Mouse (Mus musculus): Measurements from ENCODE around the gene Dcaf5. TPM values are rescaled to one million over a fixed set of nuclear protein-coding genes. Genes with fewer than 3 reads are reported as not detected.

Gene Dcaf5
- total RNA-seq, 2 experiments from 2014 or later: 75.4 to 86.9 TPM

DNA sequence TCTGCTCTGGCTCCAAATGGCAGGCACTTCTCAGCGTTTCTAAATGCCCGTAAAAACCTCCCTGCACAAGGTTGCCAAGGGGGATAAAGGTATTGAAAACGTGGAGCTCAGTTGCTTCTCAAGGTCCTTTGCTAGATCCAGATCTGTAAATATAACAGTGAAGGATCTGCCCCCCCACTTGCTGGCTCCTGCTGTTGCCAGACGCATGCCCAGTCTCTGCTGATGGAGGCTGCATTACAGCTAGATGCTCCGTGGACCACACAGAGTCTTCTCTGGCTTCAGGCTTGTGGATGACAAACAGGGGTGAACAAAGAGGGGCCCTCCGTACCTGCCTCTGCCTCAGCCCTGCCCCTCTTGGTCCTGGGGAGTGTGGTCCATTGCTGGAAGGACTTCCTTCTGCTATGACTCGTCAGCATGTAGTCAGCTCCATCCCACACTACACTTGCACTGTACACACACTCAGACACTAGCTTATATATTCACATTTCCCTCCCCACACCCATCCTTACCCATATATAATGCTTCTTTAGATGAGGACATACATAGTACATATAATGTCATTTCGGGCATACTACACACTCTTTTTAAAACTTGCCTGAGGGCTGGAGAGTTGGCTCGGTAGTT, 135.5 kb downstream of the Dcaf5 start:
- DNase-seq (ENCODE audit: low spot score in 2 of 2): peak in 1 of 2 experiments; percentile 8
- intact Hi-C loops (cut with DNase I): no loop called here

DNA sequence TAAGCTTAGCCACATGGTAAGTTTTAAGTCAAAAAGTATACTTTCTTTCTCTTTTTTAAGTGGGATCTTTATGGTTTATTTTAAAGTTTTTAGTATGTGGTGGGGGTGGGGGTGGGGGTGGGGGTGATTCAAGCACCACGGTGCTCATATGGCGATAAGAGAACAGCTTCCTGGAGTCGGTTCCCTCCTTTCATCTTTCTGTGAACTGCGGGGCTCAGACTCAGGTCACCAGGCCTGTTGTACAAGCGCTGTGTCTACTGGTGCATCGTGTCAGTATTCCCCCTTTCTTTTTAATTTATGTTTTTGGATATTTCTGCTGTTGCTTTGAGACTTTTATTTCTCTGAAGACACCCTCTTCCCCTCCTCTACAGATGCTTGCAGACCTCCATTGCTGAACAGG, 137.7 kb downstream of the Dcaf5 start:
- no peak for DNase-seq (ENCODE audit: low spot score in 2 of 2)

DNA sequence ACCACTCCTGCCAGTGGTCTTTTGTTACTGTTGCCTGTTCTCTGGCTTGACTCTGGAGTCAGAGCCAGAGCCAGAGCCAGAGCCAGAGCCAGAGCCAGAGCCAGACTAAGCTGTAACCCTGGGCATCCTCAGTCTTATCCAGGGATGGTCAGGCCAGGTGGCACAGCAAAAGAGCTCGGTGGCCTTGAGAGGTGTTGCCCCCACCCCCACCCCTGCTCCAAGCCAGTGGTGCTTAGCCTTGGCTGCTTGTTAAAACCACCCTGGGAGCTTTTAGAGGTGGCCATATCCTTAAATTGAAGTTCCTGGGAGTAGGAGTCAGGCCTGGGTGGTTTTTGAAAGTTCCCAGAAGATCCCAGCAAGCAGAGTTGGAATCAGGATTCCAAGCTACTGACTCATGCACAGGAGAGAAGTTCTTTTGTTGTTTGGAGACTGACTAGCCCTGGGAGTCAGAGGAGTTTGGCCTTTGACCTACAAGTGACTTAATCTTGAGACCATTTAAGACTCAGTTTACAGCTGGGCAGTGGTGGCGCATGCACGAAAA, 144.4 kb downstream of the Dcaf5 start:
- intact Hi-C loops (cut with DNase I): no loop called here
- DNase-seq (ENCODE audit: low spot score in 2 of 2): no peak

More for the DNA sequence above, 137.7 kb downstream of the Dcaf5 start:
- intact Hi-C loops (cut with DNase I): no loop called here

DNA sequence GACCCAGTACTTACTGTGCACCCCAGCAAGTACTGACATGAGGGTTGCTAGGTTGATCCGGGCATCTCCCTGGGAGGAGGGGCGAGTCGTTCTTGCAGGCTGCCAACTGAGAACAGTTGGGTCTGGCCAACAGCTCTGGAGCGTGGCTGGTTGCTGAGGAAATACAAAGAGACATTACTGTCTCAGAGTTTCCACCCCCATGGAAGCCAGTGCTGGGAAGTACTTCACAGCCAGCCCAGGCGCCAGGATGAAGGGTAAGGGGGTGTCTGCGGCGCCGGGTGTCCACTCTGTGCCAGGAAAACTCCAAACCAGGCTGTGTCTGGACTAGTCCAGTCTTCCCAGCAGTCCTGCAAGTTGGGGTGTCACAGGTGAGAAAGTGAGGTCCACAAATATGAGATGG, 145.4 kb downstream of the Dcaf5 start:
- peak; percentile 10 to 18 for DNase-seq (ENCODE audit: low spot score in 2 of 2)
- intact Hi-C loops (cut with DNase I): no loop called here

DNA sequence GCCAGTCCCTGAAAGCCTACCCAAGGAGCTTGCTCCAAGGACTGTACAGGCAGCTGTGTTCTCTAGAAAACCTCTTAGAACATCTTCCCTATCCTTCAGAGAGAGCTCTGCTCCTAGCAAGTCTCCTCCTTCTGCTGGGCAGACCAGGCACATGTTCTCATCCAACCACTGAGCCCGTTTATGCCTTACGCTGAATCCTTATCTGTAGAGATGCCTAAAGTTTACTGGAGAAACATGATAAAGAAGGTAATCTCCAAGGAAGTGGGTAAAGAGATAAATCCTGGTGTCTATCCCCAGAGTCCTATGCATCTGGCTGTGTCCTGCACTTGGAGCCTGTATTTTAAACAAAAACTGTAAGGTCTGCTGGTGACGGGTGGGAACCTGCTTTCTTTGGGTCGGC, 145.9 kb downstream of the Dcaf5 start:
- intact Hi-C loops (cut with DNase I): no loop called here
- DNase-seq (ENCODE audit: low spot score in 2 of 2): no peak

DNA sequence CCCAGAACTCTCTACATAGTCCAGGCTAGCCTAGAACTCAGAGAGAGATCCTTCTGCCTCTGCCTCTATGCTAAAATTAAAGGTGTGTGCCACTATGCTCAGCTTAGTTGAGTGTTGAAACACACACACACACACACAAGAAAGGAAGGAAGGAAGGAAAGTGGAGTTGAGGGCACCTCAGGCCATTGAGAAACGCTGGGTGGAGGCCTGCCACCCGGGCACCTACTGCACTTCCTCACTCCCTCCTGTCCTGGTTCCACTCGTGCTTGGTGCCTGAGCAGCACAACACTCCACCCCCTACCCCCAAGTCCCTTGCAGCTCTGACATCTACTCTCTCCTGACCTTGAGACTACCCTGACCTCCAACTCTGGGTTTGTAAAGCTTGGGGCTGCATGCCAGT, 146.7 kb downstream of the Dcaf5 start:
- intact Hi-C loops (cut with DNase I): no loop called here
- DNase-seq (ENCODE audit: low spot score in 2 of 2): no peak

DNA sequence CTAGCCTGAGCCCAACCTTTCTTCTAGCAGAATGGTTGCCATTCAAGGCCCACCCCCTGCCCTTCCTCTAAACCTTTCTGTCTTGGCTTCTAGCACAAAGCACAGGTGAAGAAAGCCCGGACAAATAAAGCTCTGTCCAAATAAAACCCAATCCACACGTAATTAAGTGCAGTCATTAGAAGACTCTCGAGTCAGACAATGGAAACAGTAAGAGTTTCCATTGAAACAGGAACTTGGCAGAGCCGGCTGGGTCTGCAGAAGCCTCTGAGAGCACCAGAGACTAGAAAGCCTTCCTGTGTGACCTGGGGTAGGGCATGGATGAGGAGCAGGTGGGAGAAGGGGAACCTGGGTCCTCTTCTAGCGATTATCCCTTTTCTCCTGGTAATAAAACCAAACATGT, 150.5 kb downstream of the Dcaf5 start:
- DNase-seq (ENCODE audit: low spot score in 2 of 2): no peak
- intact Hi-C loops (cut with DNase I): no loop called here

Small RNA genes lying within 50 kb of the gene (microRNA-seq; reads per million reads assigned to microRNA genes)
- gene Mir1843a: 465 reads per million, percentile 71 among the genes with 10 or more reads in this experiment

Other genes with a start within 250 kb of the Dcaf5 start
- gene Actn1, start 176.2 kb downstream of the Dcaf5 start, total RNA-seq (2021): 100 to 1,000 TPM; 106 to 146 TPM
- gene Exd2, start 26.5 kb upstream of the Dcaf5 start, total RNA-seq (2021): 100 to 1,000 TPM in 1 of 2 experiments, 10 to 100 TPM in 1; 93.9 to 147 TPM
- gene Galnt16, start 81.7 kb upstream of the Dcaf5 start, total RNA-seq (2021): 10 to 100 TPM; 85.7 to 87.4 TPM
- gene Slc39a9, start 207.3 kb upstream of the Dcaf5 start, total RNA-seq (2021): 10 to 100 TPM; 36.7 to 37.6 TPM
- gene Erh, start 207.7 kb upstream of the Dcaf5 start, total RNA-seq (2021): 10 to 100 TPM; 35.8 to 37.8 TPM